Comparison of ENCODE assay signal across 9 mouse cellular contexts in genomic region chr3:144628005-144628914, GRCm38 (mm10). TPM values are rescaled to one million over a fixed set of nuclear protein-coding genes. Genes with fewer than 3 reads are reported as not detected.
DNase-seq lines count a peak whose midpoint lies in the region; ATAC-seq and TF ChIP-seq lines count a peak whose summit lies in the region.
"Had no signal": no experiment of that assay in that cellular context is flagged by ENCODE, and none has a peak within 500 bp of the region (broad histone marks: within the 10 kb centered on the region; RNA-seq: fewer than 3 reads in every experiment).

No protein-coding gene starts in this region.

- TF ChIP-seq CTCF in CH12.LX (conservative IDR thresholded peaks at IDR 0.05 in 1 of 2, IDR thresholded peaks at IDR 0.05 in 1 of 2; ENCODE audit: low read depth in 2 of 2, low read length in 2 of 2): no peak
- TF ChIP-seq CTCF in cerebellum, adult 2 months (IDR thresholded peaks at IDR 0.05; ENCODE audit: borderline replicate concordance, insufficient read depth, low read depth, low read length): no peak

- H3K36me3 ChIP-seq in CH12.LX (replicated peaks in 1 of 2; ENCODE audit: control insufficient read depth in 1 of 2, insufficient read depth in 1 of 2, low read length in 1 of 2): no peaks in the 10 kb centered on the region
- no peaks in the 10 kb centered on the region for H3K36me3 ChIP-seq in macrophage (ENCODE audit: inconsistent target)
- no peaks in the 10 kb centered on the region for H3K36me3 ChIP-seq in neural tube, embryonic 15.5 days

- TF ChIP-seq RAD21 in CH12.LX (IDR thresholded peaks at IDR 0.05; ENCODE audit: low read depth, low read length): no peak

- peak; percentile 97 for ATAC-seq in erythroblast, adult 5-6 weeks (replicated peaks; ENCODE audit: low FRiP score, poor library complexity, severe bottlenecking)
- no peak for ATAC-seq in neural tube, embryonic 15.5 days (ENCODE audit: low FRiP score)

- TF ChIP-seq EP300 in CH12.LX (IDR thresholded peaks at IDR 0.05; ENCODE audit: low read length): no peak

- WGBS in macrophage (ENCODE audit: missing documents): 0% methylated on average over 11 of the region's 11 CpGs
- 85% methylated on average over 11 of the region's 11 CpGs for whole genome bisulfite sequencing in cerebellum, adult 2 months
- WGBS in neural tube, embryonic 15.5 days: 80% methylated on average over 11 of the region's 11 CpGs

- no peaks in the 10 kb centered on the region for H3K27me3 ChIP-seq in CH12.LX (replicated peaks)
- H3K27me3 ChIP-seq in cerebellum, adult 2 months (ENCODE audit: control insufficient read depth, insufficient read depth, low read length): no peaks in the 10 kb centered on the region
- H3K27me3 ChIP-seq in neural tube, embryonic 15.5 days (replicated peaks): no peaks in the 10 kb centered on the region

- dilution Hi-C loops in CH12.LX (cut with MboI; ENCODE audit: extremely low pct_ligation_motif_present, extremely low pct_unique_long_range_greater_than_20kb, low sequenced_read_pairs): no loop called here

- H3K9ac ChIP-seq in CH12.LX (ENCODE audit: insufficient read depth, low read depth): no peak overlapping the region
- H3K9ac ChIP-seq in neural tube, embryonic 15.5 days (replicated peaks): no peak overlapping the region

- H3K79me2 ChIP-seq in CH12.LX (replicated peaks; ENCODE audit: control insufficient read depth, extremely low read depth, insufficient read depth, poor library complexity, severe bottlenecking) (no peaks in the 10 kb centered on the region), macrophage (ENCODE audit: inconsistent target) (no peaks in the 10 kb centered on the region)

- H3K9me3 ChIP-seq in CH12.LX (replicated peaks; ENCODE audit: low read length): peaks cover 6% of the 10 kb centered on the region
- H3K9me3 ChIP-seq in neural tube, embryonic 15.5 days (replicated peaks): no peaks in the 10 kb centered on the region

- no peak overlapping the region for H3K27ac ChIP-seq in CH12.LX (ENCODE audit: insufficient read depth, low read depth)
- peak overlapping the region; percentile 94 for H3K27ac ChIP-seq in macrophage
- no peak overlapping the region for H3K27ac ChIP-seq in cerebellum, adult 2 months (ENCODE audit: insufficient read depth, low read length)
- no peak overlapping the region for H3K27ac ChIP-seq in neural tube, embryonic 15.5 days (replicated peaks)

- DNase-seq in 416B (ENCODE audit: low read depth) (peak; percentile 99), CH12.LX (ENCODE audit: extremely low read depth) (no peak)
- DNase-seq in neural tube, embryonic 10.5 days (ENCODE audit: extremely low spot score, low spot score): no peak
- no peak for DNase-seq in cerebellum, adult 2 months
- no peak for DNase-seq in gastrocnemius, adult 8-10 months (ENCODE audit: low spot score in 2 of 2)
- DNase-seq: kidney, adult 18-20 months had no signal

- TF ChIP-seq POLR2A in CH12.LX (IDR thresholded peaks at IDR 0.05; ENCODE audit: low read depth, low read length): no peak
- TF ChIP-seq POLR2A in cerebellum, adult 2 months (IDR thresholded peaks at IDR 0.05; ENCODE audit: borderline replicate concordance, insufficient read depth, low read length): no peak

- H3K4me1 ChIP-seq in CH12.LX (ENCODE audit: control insufficient read depth in 1 of 2, insufficient read depth in 2 of 2): peaks cover 3 to 5% of the 10 kb centered on the region in 2 experiments; a peak in 3 of 4 replicates
- no peaks in the 10 kb centered on the region for H3K4me1 ChIP-seq in cerebellum, adult 2 months (ENCODE audit: control insufficient read depth, insufficient read depth, low read length)
- H3K4me1 ChIP-seq in neural tube, embryonic 15.5 days: no peaks in the 10 kb centered on the region; the same call in 1 of the 2 replicates

- H3K4me2 ChIP-seq in CH12.LX (ENCODE audit: insufficient read depth, low read depth, poor library complexity, severe bottlenecking): peak overlapping the region; percentile 17; the same call in 1 of the 2 replicates
- H3K4me2 ChIP-seq in neural tube, embryonic 15.5 days: no peak overlapping the region

- in situ Hi-C loops in CH12.LX (cut with MboI; ENCODE audit: low pct_ligation_motif_present, low pct_unique_long_range_greater_than_20kb, low sequenced_read_pairs): no loop called here

- H3K4me3 ChIP-seq in CH12.LX (replicated peaks in 1 of 3; ENCODE audit: low read depth in 2 of 3, low read length in 2 of 3, poor library complexity in 1 of 3) (no peak overlapping the region), macrophage (ENCODE audit: inconsistent target) (peak overlapping the region; percentile 8; the same call in 1 of the 2 replicates)
- no peak overlapping the region for H3K4me3 ChIP-seq in cerebellum, adult 2 months (replicated peaks; ENCODE audit: insufficient read depth, low read depth, low read length)
- no peak overlapping the region for H3K4me3 ChIP-seq in neural tube, embryonic 15.5 days (replicated peaks)

TF ChIP-seq in CH12.LX, 34 proteins besides CTCF, POLR2A, EP300 and RAD21:
- TF ChIP-seq CHD2 (IDR thresholded peaks at IDR 0.05; ENCODE audit: low read length) (0 out of 2 replicates have a peak, but pooled peaks have one; percentile 11), MEF2A (IDR thresholded peaks at IDR 0.05; ENCODE audit: borderline replicate concordance, low read depth, low read length) (no peak), ZMIZ1 (IDR thresholded peaks at IDR 0.05; ENCODE audit: low read depth, low read length) (0 out of 2 replicates have a peak, but pooled peaks have one; percentile 28)

RNA-seq across cellular contexts. Expression of gene Selenof, which starts 58.2 kb away (rescaled TPM):
- 528 and 548 TPM in 2 replicates for total RNA-seq in CH12.LX (2012; rRNA removed)
- total RNA-seq in CH12.LX (2014; rRNA removed): 1,358 and 1,567 TPM in 2 replicates
- polyA plus RNA-seq in CH12.LX (2012; ENCODE audit: insufficient read length, low read depth): 671 and 678 TPM in 2 replicates
- 150 and 206 TPM in 2 replicates for total RNA-seq in erythroblast, adult 5-6 weeks (2015; ENCODE audit: low replicate concordance)
- 217 and 219 TPM in 2 replicates for total RNA-seq in erythroblast, adult 5-6 weeks (2017; ENCODE audit: low replicate concordance)
- 100 to 1,000 TPM in 2 of 26 experiments, 10 to 100 TPM in 24; 23.5 to 130 (median 58.2) TPM for total RNA-seq in macrophage (2018; cell fraction: chromatin; rRNA removed)
- 100 to 1,000 TPM; 224 to 356 (median 300) TPM for total RNA-seq in macrophage (2018; cell fraction: cytosol; rRNA removed)
- total RNA-seq in macrophage (2018; cell fraction: nucleus; rRNA removed): 100 to 1,000 TPM in 15 of 26 experiments, 10 to 100 TPM in 11; 53.0 to 207 (median 110) TPM
- polyA plus RNA-seq in macrophage (2018): 374 to 535 TPM (median 384 TPM) in 3 replicates
- polyA plus RNA-seq in cerebellum, adult 2 months (2012; rRNA removed): 285 and 301 TPM in 2 replicates
- polyA plus RNA-seq in neural tube, embryonic 15.5 days (2015; fragmentation: Nextera tagmentation; extraction: Ambion mirVana): 598 and 611 TPM in 2 replicates
- total RNA-seq in gastrocnemius, adult 8-10 months (2022): 100 to 1,000 TPM; 107 to 127 (median 111) TPM

RNA-seq across cellular contexts. Expression of gene Hs2st1, which starts 58.3 kb away (rescaled TPM):
- total RNA-seq in CH12.LX (2012; rRNA removed) (17.6 and 20.4 TPM in 2 replicates), CH12.LX (2014; rRNA removed) (29.7 and 30.9 TPM in 2 replicates)
- polyA plus RNA-seq in CH12.LX (2012; ENCODE audit: insufficient read length, low read depth) (36.4 and 38.5 TPM in 2 replicates), macrophage (2018) (14.6 to 16.6 TPM (median 16.5 TPM) in 3 replicates)
- 2.9 and 3.5 TPM in 2 replicates for total RNA-seq in erythroblast, adult 5-6 weeks (2015; ENCODE audit: low replicate concordance)
- 0.85 and 4.9 TPM in 2 replicates for total RNA-seq in erythroblast, adult 5-6 weeks (2017; ENCODE audit: low replicate concordance)
- total RNA-seq in macrophage (2018; cell fraction: chromatin; rRNA removed): 10 to 100 TPM in 21 of 26 experiments, 1 to 10 TPM in 5; 7.0 to 58.2 (median 26.5) TPM
- 10 to 100 TPM in 25 of 26 experiments, 1 to 10 TPM in 1; 9.9 to 24.7 (median 16.5) TPM for total RNA-seq in macrophage (2018; cell fraction: cytosol; rRNA removed)
- total RNA-seq in macrophage (2018; cell fraction: nucleus; rRNA removed): 10 to 100 TPM; 13.2 to 73.1 (median 28.4) TPM
- polyA plus RNA-seq in cerebellum, adult 2 months (2012; rRNA removed): 15.2 and 15.4 TPM in 2 replicates
- 13.6 and 14.4 TPM in 2 replicates for polyA plus RNA-seq in neural tube, embryonic 15.5 days (2015; fragmentation: Nextera tagmentation; extraction: Ambion mirVana)
- total RNA-seq in gastrocnemius, adult 8-10 months (2022): 10 to 100 TPM; 10.1 to 12.8 (median 11.7) TPM
